Mouse (Mus musculus) lung, postnatal 0 days (tissue): ENCODE data around the gene Asap2.

Experiments used
- CTCF ChIP-seq: IDR thresholded peaks from 2 replicates; pipeline ENCODE4 v1.5.1; 2016; ENCODE audit warnings: antibody characterized with exemption, mild to moderate bottlenecking
- EP300 ChIP-seq: IDR thresholded peaks from 2 replicates; pipeline ENCODE4 v1.6.1; 2016; ENCODE audit warnings: antibody characterized with exemption, mild to moderate bottlenecking, control low read depth

DNA sequence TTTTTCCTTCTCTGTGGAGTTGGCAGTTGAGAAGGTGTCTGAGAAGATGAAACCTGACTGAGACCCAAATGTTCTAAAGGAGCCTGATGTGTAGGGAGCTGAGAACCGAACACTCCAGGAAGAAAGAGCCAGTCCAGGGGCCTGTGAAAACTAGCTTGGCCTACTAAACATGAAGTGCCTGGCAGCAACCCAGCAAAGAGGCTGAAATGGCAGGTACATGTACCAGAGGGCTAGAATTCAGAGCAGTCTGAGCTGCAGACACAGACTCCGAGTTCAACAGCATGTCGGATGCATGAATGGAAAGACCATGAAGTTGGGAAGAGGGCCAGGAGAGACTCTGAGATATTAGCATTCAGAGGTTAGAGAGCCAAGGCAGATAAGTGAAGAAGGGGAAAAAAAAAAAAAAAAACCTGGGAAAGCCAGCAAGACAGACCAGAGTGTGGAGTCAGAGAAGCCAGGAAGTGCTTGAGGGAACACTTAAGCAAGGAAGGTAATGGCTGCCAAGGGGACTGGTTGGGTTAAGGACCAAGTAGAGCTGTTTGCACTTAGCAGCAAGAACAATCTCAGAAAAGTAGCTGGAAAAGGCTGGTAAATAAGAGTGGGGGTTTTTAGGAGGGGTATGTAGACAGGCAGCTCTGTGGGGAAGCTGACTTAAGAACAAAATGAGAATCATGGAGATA is 298.6 kb downstream of the Asap2 start:
- TF ChIP-seq CTCF = no peak
- no peak for TF ChIP-seq EP300
